Mouse (Mus musculus) CD8-positive naive resting alpha-beta T cell, adult 57 days (primary cell): Measurements from ENCODE around the gene Ythdf1. TPM values are rescaled to one million over a fixed set of nuclear protein-coding genes. Genes with fewer than 3 reads are reported as not detected.

Experiments used
- total RNA-seq: library from RNA; stranded (reverse); gene quantifications from one replicate; pipeline ENCODE4 v1.2.4, GENCODE M21; 2023

The Ythdf1 gene
- total RNA-seq, result 77.2 TPM

GRCm38 (mm10) chr2:180920810-180921400 is at the start of gene Ythdf1:
Gene Ythdf1, minus strand, starts transcription at chr2:180920949.

GRCm38 (mm10) chr2:180967010-180967763 is 46.4 kb upstream of the Ythdf1 start, which contains the start of gene Arfgap1:
Gene Arfgap1, plus strand, starts transcription at chr2:180967225.

GRCm38 (mm10) chr2:180954061-180955047 is 33.6 kb upstream of the Ythdf1 start, which contains the start of gene Nkain4:
Gene Nkain4, minus strand, starts transcription at chr2:180954699.

DNA sequence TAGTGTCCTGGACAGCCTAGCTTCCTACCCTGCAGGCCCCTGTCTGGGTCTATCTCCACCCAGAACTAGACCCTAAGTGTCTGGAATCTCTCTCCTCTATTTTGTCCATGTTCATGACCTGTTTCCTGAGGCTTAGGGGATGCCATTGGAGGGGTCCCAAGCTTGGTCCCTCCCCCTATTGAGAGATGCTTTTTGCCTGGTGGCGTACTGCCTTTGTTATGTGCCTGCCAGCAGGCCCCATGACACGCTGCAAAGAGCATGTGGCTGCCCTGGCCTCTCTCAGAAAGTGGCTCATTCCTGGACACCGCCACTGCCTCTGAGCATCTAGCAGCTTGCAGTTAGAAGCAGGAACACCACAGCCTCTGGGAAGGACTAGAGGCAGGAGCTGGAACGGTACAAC is 8.0 kb upstream of the Ythdf1 start, which contains the start of gene Birc7:
Birc7 (plus strand) TSS at position 301 of the 400 bp plus-strand sequence.

Other genes starting within 250 kb of the Ythdf1 start
- 86.2 TPM for gene Dido1, start 210.9 kb downstream of the Ythdf1 start, total RNA-seq
- 38.0 TPM for gene Gid8, start 210.8 kb downstream of the Ythdf1 start, total RNA-seq
- gene Slc17a9, start 195.7 kb downstream of the Ythdf1 start, total RNA-seq, result 89.4 TPM
- gene Bhlhe23, start 144.0 kb downstream of the Ythdf1 start, total RNA-seq, result not detected
- not detected for gene Birc7, start 8.1 kb upstream of the Ythdf1 start, total RNA-seq
- not detected for gene Nkain4, start 33.8 kb upstream of the Ythdf1 start, total RNA-seq
- 76.2 TPM for gene Arfgap1, start 46.3 kb upstream of the Ythdf1 start, total RNA-seq
- 2.4 TPM for gene Col20a1, start 65.6 kb upstream of the Ythdf1 start, total RNA-seq
- gene Chrna4, start 122.6 kb upstream of the Ythdf1 start, total RNA-seq, result not detected
- not detected for gene Kcnq2, start 214.4 kb upstream of the Ythdf1 start, total RNA-seq
- gene Eef1a2, start 236.1 kb upstream of the Ythdf1 start, total RNA-seq, result not detected